Mouse (Mus musculus): ENCODE measurements around the gene Mon2.
A peak's percentile ranks its signal among the peaks of the same experiment; 100 is the strongest.
"Not testable (repeated sequence)": the region's sequence is repeated elsewhere in the genome, so short reads cannot be mapped to it uniquely, and the experiment has no call there.

The Mon2 gene

DNA sequence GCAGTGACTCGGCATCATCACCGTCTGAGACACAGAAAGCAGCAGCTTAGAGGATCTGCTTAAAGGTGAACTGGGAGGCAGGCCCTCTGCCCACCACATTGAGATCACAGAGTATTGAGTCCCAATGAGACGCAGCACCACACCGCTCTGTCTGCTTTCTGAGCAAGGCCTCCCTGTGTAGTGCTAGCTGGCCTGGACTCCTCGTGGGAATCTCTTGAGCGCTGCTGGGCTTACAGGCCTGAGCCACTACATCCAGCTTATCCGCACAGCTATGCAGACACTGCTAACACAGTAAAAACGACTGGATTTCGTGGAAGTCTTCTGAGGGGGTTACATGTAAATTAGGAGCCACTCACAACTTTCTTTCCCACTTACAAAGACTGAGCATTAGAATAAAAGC, 84.7 kb downstream of the Mon2 start:
- DNase-seq (ENCODE audit: low spot score in 2 of 2): no peak

GRCm38 (mm10) chr10:122991053-122991452, 85.3 kb downstream of the Mon2 start:
- DNase-seq (ENCODE audit: low spot score in 2 of 2): no peak

- no peak for DNase-seq (ENCODE audit: low spot score in 2 of 2)
Observed at GRCm38 (mm10) chr10:122990606-122991005, 85.7 kb downstream of the Mon2 start.

- no peak for DNase-seq (ENCODE audit: low spot score in 2 of 2)
Observed at GRCm38 (mm10) chr10:122989916-122990315, 86.4 kb downstream of the Mon2 start.

- DNase-seq (ENCODE audit: low spot score in 2 of 2): no peak
Observed at GRCm38 (mm10) chr10:122988372-122988771, 87.9 kb downstream of the Mon2 start.

DNA sequence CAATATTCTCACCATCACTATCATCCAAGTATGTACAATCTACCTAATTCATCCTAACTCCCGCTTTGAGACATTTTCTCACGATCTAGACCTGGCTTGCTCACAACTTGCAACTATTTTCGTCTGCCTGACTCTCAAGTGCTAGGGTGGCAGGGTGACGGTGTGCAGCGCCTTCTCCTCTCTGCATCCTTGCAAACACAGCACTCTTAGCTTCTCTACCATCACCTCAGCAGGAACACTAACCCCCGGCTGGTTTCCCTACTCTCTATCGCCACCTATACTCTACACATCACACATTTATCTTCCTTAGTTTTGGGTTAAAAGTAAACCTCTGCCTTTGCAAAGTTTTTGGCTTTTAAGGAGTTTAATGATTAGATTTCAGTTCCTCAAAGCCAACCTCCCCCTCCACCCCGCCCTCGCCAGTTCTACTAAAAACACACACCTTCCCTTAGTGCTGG, 88.6 kb downstream of the Mon2 start:
- peak; percentile 41 to 55 for DNase-seq (ENCODE audit: low spot score in 2 of 2)

GRCm38 (mm10) chr10:122986320-122987225, 89.7 kb downstream of the Mon2 start:
- DNase-seq (ENCODE audit: low spot score in 2 of 2): peak; percentile 57 to 69

DNA sequence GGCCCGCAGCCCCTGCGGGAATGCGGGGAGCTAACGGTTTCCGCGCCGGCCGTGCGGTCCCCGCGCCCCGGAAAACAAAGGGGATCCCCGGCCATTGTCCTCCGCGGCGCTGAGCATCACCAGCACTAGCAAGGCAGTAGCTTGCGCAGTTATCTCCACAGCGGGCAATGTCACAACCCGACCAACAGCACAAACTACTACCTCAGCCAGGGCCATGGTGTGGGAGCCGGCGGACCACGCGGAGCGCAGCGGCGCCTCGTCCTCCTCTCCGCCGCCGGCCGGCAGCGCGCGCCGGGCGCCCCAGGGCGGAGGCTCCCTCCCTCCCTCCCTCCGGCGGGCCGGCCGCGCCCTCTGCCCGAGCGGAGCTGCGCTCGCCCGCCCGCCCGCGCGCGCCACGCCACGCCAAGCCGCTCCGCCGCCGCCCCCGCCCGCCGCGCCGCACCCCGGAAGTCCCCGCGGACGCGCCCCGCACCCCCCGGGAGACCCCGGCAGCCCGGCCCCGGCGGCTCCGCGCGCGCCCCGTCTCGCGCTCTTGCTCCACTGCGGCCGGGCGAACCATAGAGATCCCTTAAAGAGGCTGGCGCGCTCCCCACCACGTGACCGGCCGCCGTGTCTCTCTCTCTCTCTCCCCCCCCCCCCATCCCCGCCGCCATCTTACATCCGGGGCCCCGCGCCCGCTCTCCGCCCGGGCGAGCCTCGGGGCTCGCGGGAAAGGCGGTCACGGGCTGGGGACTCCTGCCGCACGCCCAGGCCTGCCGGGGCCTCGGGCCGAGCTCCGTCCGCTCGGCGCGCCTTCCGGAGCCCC, 90.6 kb downstream of the Mon2 start:
- peak; percentile 67 to 79 for DNase-seq (ENCODE audit: low spot score in 2 of 2)

DNA sequence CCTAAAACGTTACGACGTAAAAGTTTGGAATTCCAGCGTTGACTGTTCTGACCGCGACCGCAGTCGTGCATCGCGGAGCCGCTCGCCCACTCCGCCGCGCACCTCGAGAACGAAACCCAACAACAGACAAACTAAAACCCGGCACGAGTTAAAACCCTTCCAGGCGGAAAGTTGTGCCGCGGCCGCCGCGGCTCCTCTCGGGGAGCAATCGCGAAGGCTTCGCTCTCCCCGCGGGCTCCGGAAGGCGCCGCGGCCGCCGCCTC, 91.1 kb downstream of the Mon2 start:
- peak in 1 of 2 experiments; percentile 73 for DNase-seq (ENCODE audit: low spot score in 2 of 2)

DNA sequence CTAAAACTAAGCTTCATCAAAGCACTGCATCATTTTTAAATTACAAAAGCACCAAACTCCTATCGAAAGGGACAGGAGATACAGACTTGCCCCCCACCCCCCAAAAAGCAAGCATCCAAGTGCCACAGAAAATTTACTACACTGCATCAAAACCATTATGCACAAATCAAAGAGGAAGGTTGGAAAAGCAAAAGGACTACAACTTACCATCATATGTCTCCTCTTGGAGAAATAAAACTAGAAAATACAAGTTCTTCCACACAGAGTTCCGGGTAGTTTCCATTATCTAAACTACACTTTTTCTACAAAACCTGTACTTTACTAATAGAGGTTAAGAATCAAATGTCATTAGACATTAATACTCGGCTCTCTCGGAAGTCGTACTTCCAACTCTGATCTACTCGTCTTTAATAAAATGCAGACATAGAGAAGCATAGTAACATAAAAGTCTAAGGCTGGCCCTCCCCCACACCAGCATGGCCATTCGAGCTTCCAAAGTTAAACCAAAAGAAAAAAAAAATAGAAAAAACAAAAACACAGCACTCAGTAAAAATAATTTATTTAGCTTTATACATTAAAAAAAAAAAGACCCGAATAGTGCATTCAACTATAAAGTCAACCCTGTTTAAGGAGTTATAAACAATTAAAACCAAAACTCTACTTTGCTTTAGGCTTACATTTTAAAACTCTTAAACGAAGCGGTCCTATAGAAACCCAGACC, 91.6 kb downstream of the Mon2 start:
- no peak for DNase-seq (ENCODE audit: low spot score in 2 of 2)

- no peak for DNase-seq (ENCODE audit: low spot score in 2 of 2)
Observed at GRCm38 (mm10) chr10:122983579-122984530, 92.5 kb downstream of the Mon2 start.

DNA sequence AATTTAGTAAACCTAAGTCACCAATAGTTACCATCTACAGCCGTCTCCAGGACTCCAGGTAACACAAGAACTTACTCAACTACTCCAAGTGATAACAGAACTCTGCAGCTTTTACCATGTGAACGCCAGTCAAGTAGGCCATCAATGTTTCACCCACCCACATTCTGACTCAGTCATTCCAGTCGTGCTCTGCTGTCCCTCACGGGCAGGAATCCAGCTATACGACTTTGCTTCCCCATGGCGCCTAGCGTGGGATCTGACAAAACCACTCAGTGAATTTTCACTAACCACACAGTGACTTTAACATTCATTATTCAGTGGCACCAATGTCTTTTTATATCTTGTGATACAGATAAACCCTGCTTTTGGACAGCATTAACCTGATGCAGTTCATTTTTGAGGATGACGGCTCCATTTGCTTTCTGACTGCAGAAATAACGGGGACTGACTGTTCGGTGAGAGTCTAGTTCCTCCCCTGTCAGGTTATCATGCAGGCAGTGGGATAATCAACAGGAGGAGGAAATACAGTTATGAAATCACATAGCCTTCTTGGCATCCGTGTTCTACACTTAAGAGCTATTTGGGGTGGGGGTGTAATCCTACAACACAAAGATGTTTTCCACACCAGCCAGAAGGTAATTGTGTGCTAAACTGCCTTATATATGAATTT, 93.3 kb downstream of the Mon2 start:
- no peak for DNase-seq (ENCODE audit: low spot score in 2 of 2)

- DNase-seq (ENCODE audit: low spot score in 2 of 2): no peak
Observed at GRCm38 (mm10) chr10:122980123-122980522, 96.2 kb downstream of the Mon2 start.

- DNase-seq (ENCODE audit: low spot score in 2 of 2): no peak
Observed at GRCm38 (mm10) chr10:122979356-122979755, 96.9 kb downstream of the Mon2 start.

DNA sequence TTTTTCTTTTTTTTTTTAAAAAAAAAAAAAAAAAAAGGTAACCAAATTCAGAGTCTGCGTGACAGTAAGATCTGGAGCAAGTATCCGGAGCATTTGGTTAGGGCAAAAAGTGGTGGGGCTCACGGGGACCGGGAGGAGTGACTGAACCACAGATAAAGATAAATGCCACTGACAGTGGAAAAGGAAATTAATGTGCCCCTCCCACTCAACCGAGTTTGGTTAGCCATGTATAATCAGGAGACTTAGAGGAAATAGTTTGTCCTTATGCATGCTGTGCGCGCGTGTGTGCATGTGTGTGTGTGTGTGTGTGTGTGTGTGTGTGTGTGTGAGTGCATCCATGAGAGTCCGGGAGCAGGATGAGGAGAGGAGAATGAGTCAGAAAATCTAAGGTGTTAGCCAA, 100.3 kb downstream of the Mon2 start:
- DNase-seq (ENCODE audit: low spot score in 2 of 2): no peak

DNA sequence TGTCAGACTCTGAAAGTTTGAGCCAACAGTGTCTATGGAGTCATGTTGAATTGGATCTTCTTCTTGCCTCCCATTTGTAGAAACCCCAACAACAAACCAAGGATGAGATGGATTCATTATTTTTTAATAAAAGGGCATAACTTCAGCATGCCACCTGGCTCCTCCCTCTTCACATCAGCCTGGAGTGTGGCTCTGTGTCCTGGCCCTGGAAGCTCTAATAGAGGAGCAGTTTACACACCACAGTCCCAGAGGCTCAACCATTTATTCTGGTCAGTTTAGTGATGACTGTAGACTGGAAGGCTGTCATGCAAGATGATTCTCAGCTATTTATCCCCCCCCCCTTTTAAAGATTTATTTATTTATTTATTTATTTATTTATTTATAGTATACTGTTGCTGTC, 103.1 kb downstream of the Mon2 start:
- no peak for DNase-seq (ENCODE audit: low spot score in 2 of 2)

GRCm38 (mm10) chr10:122970188-122970587, 106.1 kb downstream of the Mon2 start:
- no peak for DNase-seq (ENCODE audit: low spot score in 2 of 2)

DNA sequence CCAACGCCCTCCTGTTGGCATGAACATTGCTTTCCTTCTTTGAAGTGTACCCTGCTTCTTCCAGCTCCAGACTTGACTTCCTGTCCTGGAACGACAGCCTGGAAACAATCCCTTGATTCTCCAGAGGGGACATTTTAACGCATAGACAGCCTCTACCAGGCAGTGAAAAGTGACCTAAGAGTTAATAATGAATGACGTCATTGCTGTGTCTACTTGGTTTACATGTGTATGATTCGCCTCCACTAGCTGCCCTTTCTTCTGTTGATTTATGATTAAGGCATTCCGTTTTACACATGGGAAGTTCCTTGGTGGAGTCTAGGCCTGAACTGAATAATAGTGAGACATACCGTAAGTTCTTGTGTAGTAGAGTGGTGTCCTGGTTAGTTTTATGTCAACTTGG, 109.9 kb downstream of the Mon2 start:
- DNase-seq (ENCODE audit: low spot score in 2 of 2): no peak

DNA sequence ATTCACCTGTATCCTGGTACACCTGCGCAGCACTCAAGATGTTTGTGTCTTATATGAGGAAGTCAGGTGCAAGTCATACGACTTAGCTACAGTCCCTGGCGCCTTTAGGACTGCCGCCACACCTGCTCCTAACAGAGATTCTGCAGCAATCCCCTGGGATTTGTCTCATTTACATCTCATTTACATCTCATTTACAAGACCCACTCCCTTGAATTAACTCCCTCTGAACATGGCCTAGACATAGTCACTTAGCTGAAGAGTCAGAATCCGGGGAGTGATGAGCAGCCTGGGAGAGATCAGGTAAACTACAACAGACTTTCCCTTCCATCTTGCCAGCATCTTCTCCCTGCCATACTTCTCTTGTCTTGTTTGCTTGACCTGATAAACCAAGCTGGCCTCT, 110.7 kb downstream of the Mon2 start:
- not testable (repeated sequence) for DNase-seq (ENCODE audit: low spot score in 2 of 2)

GRCm38 (mm10) chr10:122964241-122964636, 112.1 kb downstream of the Mon2 start:
- no peak for DNase-seq (ENCODE audit: low spot score in 2 of 2)

All from natural killer cell, adult 2 months (primary cell).